Mouse (Mus musculus) limb, embryonic 14.5 days (tissue): ENCODE measurements around the gene Cradd. TPM values are rescaled to one million over a fixed set of nuclear protein-coding genes. Genes with fewer than 3 reads are reported as not detected.

Experiments
- ATAC-seq: fragments of 200-750 bp; cut with Nextera tagmentation; 2 replicates; pipeline ENCODE4 v1.8.0; 2017; ENCODE audit warnings: low read depth, moderate number of reproducible peaks, moderate TSS enrichment; ENCODE audit not compliant: low FRiP score
- DNase-seq: peaks from one replicate; pipeline ENCODE4 v3.0.0-alpha.2; 2015; ENCODE audit warnings: low spot score
- H3K27ac ChIP-seq: fragments of 300-500 bp; sonication (generic); replicated peaks from 2 replicates; pipeline ENCODE4 v1.5.1; 2014; ENCODE audit warnings: low read depth, mild to moderate bottlenecking, low read length, moderate library complexity, mixed read lengths
- H3K27me3 ChIP-seq: fragments of 300-500 bp; sonication (generic); 2 replicates; pipeline ENCODE4 v1.6.1; 2014; ENCODE audit warnings: low read length, mixed read lengths; ENCODE audit not compliant: control insufficient read depth, insufficient read depth
- H3K36me3 ChIP-seq: fragments of 300-500 bp; sonication (generic); 2 replicates; pipeline ENCODE4 v1.6.1; 2014; ENCODE audit warnings: mild to moderate bottlenecking, low read length, moderate library complexity, mixed read lengths; ENCODE audit not compliant: control insufficient read depth, insufficient read depth
- H3K4me1 ChIP-seq: fragments of 300-500 bp; sonication (generic); 2 replicates; pipeline ENCODE4 v1.6.1; 2014; ENCODE audit warnings: antibody characterized with exemption, low read length, mixed read lengths; ENCODE audit not compliant: control insufficient read depth, insufficient read depth
- H3K4me2 ChIP-seq: fragments of 300-500 bp; sonication (generic); replicated peaks from 2 replicates; pipeline ENCODE4 v1.6.1; 2014; ENCODE audit warnings: low read depth, mild to moderate bottlenecking, low read length, moderate library complexity; ENCODE audit not compliant: severe bottlenecking
- H3K4me3 ChIP-seq: fragments of 300-500 bp; sonication (generic); replicated peaks from 2 replicates; pipeline ENCODE4 v1.5.1; 2014; ENCODE audit warnings: low read length
- H3K9ac ChIP-seq: fragments of 300-500 bp; sonication (generic); 2 replicates; pipeline ENCODE4 v1.6.1; 2014; ENCODE audit warnings: mild to moderate bottlenecking, low read depth, low read length, moderate library complexity; ENCODE audit not compliant: severe bottlenecking
- H3K9me3 ChIP-seq: fragments of 300-500 bp; sonication (generic); 2 replicates; pipeline ENCODE4 v1.6.1; 2016; ENCODE audit warnings: low read length; ENCODE audit not compliant: control insufficient read depth
- POLR2A ChIP-seq: fragments of 200-500 bp; IDR thresholded peaks from 2 replicates; pipeline ENCODE4 v1.8.0; 2012; ENCODE audit warnings: inconsistent platforms, mild to moderate bottlenecking, moderate library complexity, borderline replicate concordance; ENCODE audit not compliant: insufficient read depth, insufficient read length; ENCODE audit errors: extremely low read depth
- WGBS: fragments of 180-500 bp; shearing (Covaris S2); extraction: QIAGEN DNeasy Blood & Tissue Kit; methylation state at CpG from one replicate; pipeline ENCODE4 v1.1.7; 2014; 5-methylcytosine and 5-hydroxymethylcytosine counted together
- polyA plus RNA-seq, 2 experiments: library from polyadenylated mRNA; depleted of rRNA in 1 of 2; stranded (reverse) in 1 of 2; unstranded in 1 of 2; fragments of >200 nt; fragmentation: Nextera tagmentation in 1 of 2; extraction: Ambion mirVana in 1 of 2; gene quantifications; 2 replicates each; pipeline versions ENCODE4 v1.2.1 to v1.2.3; 2012 to 2014

Gene Cradd
- polyA plus RNA-seq, 2 experiments, result 8.1 to 10.4 TPM

GRCm38 (mm10) chr10:95200323-95200722 is 123.6 kb downstream of the Cradd start:
- Histone ChIP-seq H3K4me1 (peaks cover 12% of the 10 kb centered on the region; the same call in 1 of the 2 replicates), H3K4me2 (no peak overlapping the region), H3K9me3 (no peaks in the 10 kb centered on the region), H3K9ac (no peak overlapping the region), H3K36me3 (peaks cover 2% of the 10 kb centered on the region; the same call in 1 of the 2 replicates), H3K27me3 (no peaks in the 10 kb centered on the region), H3K27ac (no peak overlapping the region), H3K4me3 (no peak overlapping the region)
- TF ChIP-seq POLR2A, result no peak
- 68% methylated on average over 7 of the region's 7 CpGs for WGBS
- DNase-seq (no peak), ATAC-seq (no peak)

- peaks cover 2% of the 10 kb centered on the region; the same call in 1 of the 2 replicates for H3K36me3 ChIP-seq
- WGBS, result 54% methylated on average over 11 of the region's 11 CpGs
- TF ChIP-seq POLR2A, result no peak
- no peak for DNase-seq
- H3K27me3 ChIP-seq, result no peaks in the 10 kb centered on the region
- H3K27ac ChIP-seq, result no peak overlapping the region
- H3K9me3 ChIP-seq, result no peaks in the 10 kb centered on the region
- H3K4me3 ChIP-seq, result no peak overlapping the region
- H3K4me2 ChIP-seq, result no peak overlapping the region
- H3K9ac ChIP-seq, result no peak overlapping the region
- H3K4me1 ChIP-seq, result peaks cover 12% of the 10 kb centered on the region; the same call in 1 of the 2 replicates
- ATAC-seq, result no peak; the same call in 1 of the 2 replicates
Measured at GRCm38 (mm10) chr10:95199541-95200269, 124.2 kb downstream of the Cradd start.

- H3K9ac ChIP-seq, result no peak overlapping the region
- H3K4me3 ChIP-seq, result no peak overlapping the region
- H3K9me3 ChIP-seq, result no peaks in the 10 kb centered on the region
- no peaks in the 10 kb centered on the region for H3K27me3 ChIP-seq
- H3K4me2 ChIP-seq, result no peak overlapping the region
- DNase-seq (no peak), ATAC-seq (no peak)
- TF ChIP-seq POLR2A, result no peak
- peaks cover 19% of the 10 kb centered on the region for H3K4me1 ChIP-seq
- 81% methylated on average over 8 of the region's 8 CpGs for WGBS
- no peak overlapping the region for H3K27ac ChIP-seq
- peaks cover 2% of the 10 kb centered on the region; the same call in 1 of the 2 replicates for H3K36me3 ChIP-seq
Measured at GRCm38 (mm10) chr10:95197377-95197776, 126.6 kb downstream of the Cradd start.

GRCm38 (mm10) chr10:95195719-95196118 is 128.2 kb downstream of the Cradd start:
- no peak overlapping the region for H3K27ac ChIP-seq
- no peak for DNase-seq
- no peak overlapping the region for H3K4me3 ChIP-seq
- peaks cover 2% of the 10 kb centered on the region; the same call in 1 of the 2 replicates for H3K36me3 ChIP-seq
- peaks cover 28% of the 10 kb centered on the region for H3K4me1 ChIP-seq
- no peak for TF ChIP-seq POLR2A
- WGBS, result 84% methylated on average over 5 of the region's 5 CpGs
- no peak overlapping the region for H3K4me2 ChIP-seq
- H3K27me3 ChIP-seq, result no peaks in the 10 kb centered on the region
- no peak overlapping the region for H3K9ac ChIP-seq
- H3K9me3 ChIP-seq, result no peaks in the 10 kb centered on the region
- no peak for ATAC-seq

- ATAC-seq, result no peak
- no peak overlapping the region for H3K9ac ChIP-seq
- no peak overlapping the region for H3K4me2 ChIP-seq
- H3K4me1 ChIP-seq, result peaks cover 23% of the 10 kb centered on the region
- H3K9me3 ChIP-seq, result no peaks in the 10 kb centered on the region
- no peak for TF ChIP-seq POLR2A
- H3K36me3 ChIP-seq, result peaks cover 2% of the 10 kb centered on the region; the same call in 1 of the 2 replicates
- H3K4me3 ChIP-seq, result no peak overlapping the region
- no peak overlapping the region for H3K27ac ChIP-seq
- WGBS, result 92% methylated on average over 4 of the region's 4 CpGs
- DNase-seq, result no peak
- no peaks in the 10 kb centered on the region for H3K27me3 ChIP-seq
Measured at GRCm38 (mm10) chr10:95194776-95195175, 129.2 kb downstream of the Cradd start.

GRCm38 (mm10) chr10:95193875-95194281 is 130.1 kb downstream of the Cradd start:
- H3K9me3 ChIP-seq, result no peaks in the 10 kb centered on the region
- WGBS, result 34% methylated on average over 11 of the region's 11 CpGs
- ATAC-seq, result 0 out of 2 replicates have a peak, but pooled peaks have one; percentile 44
- no peak overlapping the region for H3K4me3 ChIP-seq
- H3K27me3 ChIP-seq, result no peaks in the 10 kb centered on the region
- peak; percentile 46 for DNase-seq
- H3K4me1 ChIP-seq, result peaks cover 23% of the 10 kb centered on the region
- H3K4me2 ChIP-seq, result peak overlapping the region; percentile 34
- H3K36me3 ChIP-seq, result no peaks in the 10 kb centered on the region
- H3K27ac ChIP-seq, result no peak overlapping the region
- no peak for TF ChIP-seq POLR2A
- H3K9ac ChIP-seq, result no peak overlapping the region
